Mouse (Mus musculus): ENCODE results near the gene Ess2.

- TF ChIP-seq POLR2A (IDR thresholded peaks at IDR 0.05; ENCODE audit: borderline replicate concordance, insufficient read depth, low read length) (no peak), CTCF (IDR thresholded peaks at IDR 0.05; ENCODE audit: borderline replicate concordance, insufficient read depth, low read depth, low read length) (no peak)
These were observed 20.8 kb downstream of the Ess2 start for GRCm38 (mm10) chr16:17890342-17890727.

Data from cerebellum, adult 2 months (tissue).